Mouse (Mus musculus): ENCODE data around the gene Tlr4.

Gene Tlr4

GRCm38 (mm10) chr4:66827463-66828162 is at the start of gene Tlr4:
Gene Tlr4 (plus strand): TSS chr4:66827584.
- peak; percentile 35 to 42 for DNase-seq

- DNase-seq, result no peak
Measured at GRCm38 (mm10) chr4:66794283-66794682, 33.1 kb upstream of the Tlr4 start.

GRCm38 (mm10) chr4:66796683-66797082 is 30.7 kb upstream of the Tlr4 start:
- DNase-seq, result no peak

GRCm38 (mm10) chr4:66804552-66805301 is 22.7 kb upstream of the Tlr4 start:
- no peak for DNase-seq

- DNase-seq, result no peak
Measured at GRCm38 (mm10) chr4:66805747-66806146, 21.6 kb upstream of the Tlr4 start.

GRCm38 (mm10) chr4:66816364-66817026 is 10.9 kb upstream of the Tlr4 start:
- DNase-seq, result no peak

- DNase-seq, result peak; percentile 7 to 36
Measured at GRCm38 (mm10) chr4:66821171-66821570, 6.2 kb upstream of the Tlr4 start.

GRCm38 (mm10) chr4:66821764-66822163 is 5.6 kb upstream of the Tlr4 start:
- no peak for DNase-seq

GRCm38 (mm10) chr4:66828163-66828668 is 832 bp downstream of the Tlr4 start:
- no peak for DNase-seq

- DNase-seq, result no peak
Measured at GRCm38 (mm10) chr4:66828686-66829085, 1.3 kb downstream of the Tlr4 start.

- DNase-seq, result no peak
Measured at GRCm38 (mm10) chr4:66838071-66838470, 10.7 kb downstream of the Tlr4 start.

- DNase-seq, result no peak
Measured at GRCm38 (mm10) chr4:66843255-66843654, 15.9 kb downstream of the Tlr4 start.

- no peak for DNase-seq
Measured at GRCm38 (mm10) chr4:66852011-66852410, 24.6 kb downstream of the Tlr4 start.

GRCm38 (mm10) chr4:66856992-66857391 is 29.6 kb downstream of the Tlr4 start:
- DNase-seq, result no peak

GRCm38 (mm10) chr4:66869919-66870318 is 42.5 kb downstream of the Tlr4 start:
- peak in 1 of 2 experiments; percentile 2 for DNase-seq

- no peak for DNase-seq
Measured at GRCm38 (mm10) chr4:66872026-66872425, 44.6 kb downstream of the Tlr4 start.

- DNase-seq, result no peak
Measured at GRCm38 (mm10) chr4:66873342-66873741, 46.0 kb downstream of the Tlr4 start.

- DNase-seq, result no peak
Measured at GRCm38 (mm10) chr4:66875751-66876150, 48.4 kb downstream of the Tlr4 start.

GRCm38 (mm10) chr4:66877609-66878008 is 50.2 kb downstream of the Tlr4 start:
- no peak for DNase-seq

GRCm38 (mm10) chr4:66881496-66881895 is 54.1 kb downstream of the Tlr4 start:
- no peak for DNase-seq

- no peak for DNase-seq
Measured at GRCm38 (mm10) chr4:66883264-66883663, 55.9 kb downstream of the Tlr4 start.

- DNase-seq, result no peak
Measured at GRCm38 (mm10) chr4:66894547-66894946, 67.2 kb downstream of the Tlr4 start.

GRCm38 (mm10) chr4:66894981-66895380 is 67.6 kb downstream of the Tlr4 start:
- DNase-seq, result no peak

GRCm38 (mm10) chr4:66900126-66900525 is 72.7 kb downstream of the Tlr4 start:
- no peak for DNase-seq

Data from cerebellum, postnatal 14 days (tissue).